Mouse (Mus musculus) megakaryocyte-erythroid progenitor cell, adult 5-6 weeks (primary cell): ENCODE results near the gene 6430571L13Rik. TPM values are rescaled to one million over a fixed set of nuclear protein-coding genes. Genes with fewer than 3 reads are reported as not detected.

ENCODE experiments used
- ATAC-seq: replicated peaks from 2 replicates; pipeline ENCODE4 v1.8.0; 2016; ENCODE audit warnings: mild to moderate bottlenecking, inconsistent platforms; ENCODE audit not compliant: severe bottlenecking, poor library complexity, low FRiP score, low TSS enrichment
- total RNA-seq, 2 experiments: library from RNA; stranded (forward) in 1 of 2; stranded (reverse) in 1 of 2; fragments of 200-1000, 215-1000 nt in 1 of 2; fragments of >200 nt in 1 of 2; fragmentation: Nextera tagmentation in 1 of 2; gene quantifications; 2 replicates each; pipeline ENCODE4 v1.2.3; 2014 to 2017

The 6430571L13Rik gene
- total RNA-seq (2014; fragmentation: Nextera tagmentation) (not detected in 2 replicates), total RNA-seq (2017) (0.47 TPM in 1 of 2 replicates, not detected in the other)

DNA sequence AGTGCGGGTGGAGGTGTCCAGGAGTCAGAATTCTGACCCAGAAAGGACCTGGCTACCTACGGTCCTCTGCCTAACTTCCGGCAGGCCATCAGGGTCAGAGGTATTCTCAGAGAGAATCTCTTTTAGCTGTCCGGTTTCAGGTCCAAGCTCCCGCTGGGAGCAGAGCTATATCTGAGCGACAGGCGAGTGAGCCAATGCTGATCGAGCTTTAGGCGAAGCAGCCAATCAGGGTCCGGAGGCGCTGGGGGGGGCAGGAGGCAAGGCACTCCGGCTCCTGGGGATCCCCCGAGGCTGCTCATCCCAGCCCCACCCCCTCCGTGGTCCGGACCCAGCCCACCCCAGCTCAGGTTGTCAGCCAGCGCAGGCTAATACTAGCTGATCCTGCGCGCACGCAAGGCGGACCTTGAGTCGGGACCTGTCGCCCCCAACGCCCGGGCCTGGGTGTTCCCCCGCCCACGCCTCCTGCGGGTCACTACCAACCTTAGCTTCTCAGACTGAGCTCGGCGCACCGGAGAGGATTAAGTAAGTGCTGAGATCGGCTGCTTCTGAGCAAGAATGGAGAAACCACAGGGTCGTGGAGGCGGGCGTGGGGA lies at the start of gene 6430571L13Rik:
6430571L13Rik (plus strand) TSS at position 336 of the 593 bp plus-strand sequence.
- ATAC-seq: peak; percentile 78

DNA sequence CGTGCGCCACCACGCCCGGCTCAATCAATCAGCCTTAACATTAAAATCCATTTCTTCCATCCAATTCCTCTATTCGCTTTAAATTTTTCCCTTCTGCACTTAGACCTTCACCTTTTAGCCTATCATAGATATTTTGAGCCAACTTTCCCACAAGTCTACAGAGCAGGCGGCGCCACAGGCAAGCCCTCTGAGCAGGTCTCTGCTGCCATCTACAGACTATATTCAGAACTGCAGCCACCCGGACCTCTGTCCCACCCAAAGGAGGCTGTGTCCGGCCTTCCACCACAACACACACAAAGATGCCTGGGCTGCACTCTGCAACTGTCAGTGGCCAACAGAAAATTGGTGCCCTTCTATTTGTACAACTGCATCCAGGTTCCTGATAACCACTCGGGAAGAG lies 49.5 kb upstream of the 6430571L13Rik start:
- ATAC-seq: 0 out of 2 replicates have a peak, but pooled peaks have one; percentile 19

DNA sequence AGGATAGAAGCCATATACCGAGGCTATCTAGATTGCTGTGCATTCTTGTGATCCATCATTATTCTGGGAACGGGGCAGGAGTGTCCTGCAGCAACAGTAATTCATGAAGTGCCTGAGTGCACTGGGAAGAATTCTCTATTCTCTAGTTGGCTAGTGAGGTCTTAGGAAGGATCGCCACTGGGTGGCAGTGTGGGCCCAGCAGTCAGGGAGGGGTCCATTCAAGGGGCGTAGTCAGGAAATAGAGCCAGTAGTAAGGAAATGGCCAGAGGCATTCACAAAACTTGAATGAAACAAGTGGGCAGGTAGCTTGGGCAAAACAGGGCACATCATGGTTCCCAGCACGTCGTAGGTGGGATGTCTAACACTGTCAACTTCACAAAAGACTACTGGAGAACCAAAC lies 46.2 kb upstream of the 6430571L13Rik start:
- 0 out of 2 replicates have a peak, but pooled peaks have one; percentile 27 for ATAC-seq

DNA sequence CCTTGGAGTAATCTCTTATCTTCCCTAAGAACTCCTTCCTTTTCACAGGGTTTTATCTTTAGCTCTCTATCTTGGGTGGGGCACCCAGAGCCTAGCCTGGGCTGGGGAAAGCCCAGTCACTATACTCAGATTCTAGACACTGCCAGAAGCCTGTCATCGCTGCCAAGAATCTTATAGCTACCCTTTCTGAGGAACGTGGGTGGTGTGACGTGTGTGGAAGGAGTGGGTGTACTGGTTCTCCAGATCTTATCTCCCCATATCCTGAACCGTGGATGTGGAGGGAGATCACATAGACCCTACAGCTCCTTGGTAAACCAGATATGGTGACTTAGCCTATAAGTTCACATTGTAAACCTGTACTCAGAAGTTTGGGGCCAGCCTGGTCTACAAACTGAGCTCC lies 44.8 kb upstream of the 6430571L13Rik start:
- ATAC-seq: peak; percentile 45

DNA sequence AAGGTAGTCTGAATTCAATTTTAAA lies 44.6 kb upstream of the 6430571L13Rik start, which contains the start of gene Cish:
Cish (plus strand) TSS at position 11 of the 25 bp plus-strand sequence.
- ATAC-seq: no peak

DNA sequence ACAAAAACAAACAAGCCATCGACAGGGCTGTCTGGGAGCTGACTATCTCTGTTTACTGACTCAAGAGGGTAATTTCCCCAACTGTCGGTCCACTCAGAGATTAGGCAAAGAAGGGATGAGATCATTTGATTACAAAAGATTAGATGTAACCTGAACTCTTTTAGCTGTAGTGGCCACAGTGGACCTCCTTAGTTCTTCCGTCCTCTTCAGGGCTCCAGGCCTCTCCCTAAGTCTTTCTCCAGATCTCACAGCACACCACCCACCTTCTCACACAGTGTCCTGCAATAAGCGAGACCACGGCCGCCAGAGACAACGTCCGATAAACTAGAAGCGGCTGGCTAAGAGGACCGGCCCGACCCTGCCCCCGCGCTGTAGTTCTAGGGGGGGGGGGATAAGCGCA lies 44.4 kb upstream of the 6430571L13Rik start:
- ATAC-seq: peak; percentile 3; the same call in 1 of the 2 replicates

DNA sequence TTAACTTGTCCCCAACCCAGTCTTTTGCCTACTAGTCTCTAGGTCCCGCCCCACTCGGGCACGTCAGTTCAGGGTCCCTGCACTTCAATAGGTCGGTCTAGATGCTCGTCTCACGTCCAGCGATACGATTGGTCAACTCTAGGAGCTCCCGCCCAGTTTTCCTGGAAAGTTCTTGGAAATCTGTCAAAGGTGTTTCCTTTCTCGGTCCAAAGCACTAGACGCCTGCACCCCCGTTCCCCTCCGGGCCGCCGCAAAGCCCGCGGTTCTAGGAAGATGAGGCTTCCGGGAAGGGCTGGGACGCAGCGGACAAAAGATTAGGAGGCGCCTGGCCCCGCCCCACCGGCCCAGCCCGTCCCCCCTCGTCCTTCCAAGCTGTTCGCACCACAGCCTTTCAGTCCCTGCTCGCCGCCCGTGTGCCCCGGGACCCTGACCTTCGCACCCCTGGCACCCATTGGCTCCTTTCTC lies 43.9 kb upstream of the 6430571L13Rik start:
- peak; percentile 83 for ATAC-seq

DNA sequence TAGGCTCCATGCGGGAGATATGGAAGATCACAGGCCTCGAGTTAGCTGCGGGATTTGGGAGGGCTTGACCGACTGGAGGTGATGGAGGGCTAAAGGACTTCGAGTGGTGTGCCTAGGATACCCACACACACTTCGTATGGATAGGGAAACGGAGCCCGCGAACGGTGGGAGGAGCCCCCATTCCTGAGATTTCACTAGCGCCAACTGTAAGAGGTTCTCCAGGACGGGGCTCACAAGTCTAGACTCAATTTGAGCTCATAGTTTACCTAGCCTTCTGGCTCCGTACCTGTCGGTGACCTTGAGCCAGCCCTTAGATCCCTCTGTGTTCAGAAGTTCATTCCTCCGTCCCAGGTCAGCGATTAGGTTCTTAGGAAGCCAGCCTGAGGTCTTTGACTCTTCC lies 43.3 kb upstream of the 6430571L13Rik start:
- no peak for ATAC-seq

DNA sequence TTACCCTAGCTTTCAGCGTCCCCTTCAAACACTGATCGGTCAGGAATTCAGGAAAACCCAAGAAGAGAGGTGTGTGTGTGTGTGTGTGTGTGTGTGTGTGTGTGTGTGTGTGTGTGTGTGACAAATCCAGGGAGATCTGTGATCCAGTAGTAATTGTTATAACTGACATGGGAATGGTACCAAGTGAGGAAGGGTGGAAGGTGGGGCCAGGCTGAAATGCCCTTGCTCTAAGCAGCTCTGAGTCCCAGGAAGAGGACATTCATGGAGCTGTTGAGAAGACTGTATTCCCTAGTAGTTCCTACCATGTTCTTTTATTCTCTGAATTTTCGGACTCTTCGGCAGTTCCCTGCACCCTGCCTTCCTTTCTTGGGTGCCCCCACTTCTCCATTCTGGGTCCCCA lies 42.7 kb upstream of the 6430571L13Rik start:
- ATAC-seq: no peak

DNA sequence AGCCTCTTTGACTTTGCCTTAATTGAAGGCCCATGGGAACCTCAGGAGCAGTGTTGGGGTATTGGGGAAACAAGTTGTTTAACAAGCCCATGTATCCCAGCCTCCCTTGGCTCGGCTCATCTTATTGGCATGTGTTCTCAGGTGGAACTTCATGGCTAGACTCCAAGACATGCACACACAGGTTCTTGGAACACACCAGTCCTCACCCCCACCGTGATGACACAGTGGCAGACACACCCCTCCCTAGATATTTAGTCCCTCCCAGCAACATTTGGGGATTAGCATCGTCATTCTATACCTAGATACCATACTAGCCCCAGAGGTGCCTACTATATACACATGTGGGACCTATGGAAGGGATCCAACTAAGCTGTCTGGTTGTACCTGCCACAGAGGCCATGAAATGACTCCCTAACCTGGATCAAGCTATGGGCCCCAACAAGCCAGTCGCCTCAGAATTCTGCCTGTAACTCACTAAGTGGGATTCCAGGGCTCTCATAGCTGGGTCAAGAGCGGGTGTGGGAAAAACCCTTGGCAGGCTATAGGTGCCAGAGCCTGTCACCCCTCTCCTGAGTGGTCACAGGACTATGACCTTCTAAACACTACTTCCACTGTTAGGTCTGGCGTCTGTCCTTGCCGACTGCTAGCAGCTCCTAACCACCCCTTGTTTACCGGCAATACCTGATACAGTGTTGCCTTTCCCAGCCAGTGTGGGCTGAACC lies 42.2 kb upstream of the 6430571L13Rik start:
- ATAC-seq: no peak

DNA sequence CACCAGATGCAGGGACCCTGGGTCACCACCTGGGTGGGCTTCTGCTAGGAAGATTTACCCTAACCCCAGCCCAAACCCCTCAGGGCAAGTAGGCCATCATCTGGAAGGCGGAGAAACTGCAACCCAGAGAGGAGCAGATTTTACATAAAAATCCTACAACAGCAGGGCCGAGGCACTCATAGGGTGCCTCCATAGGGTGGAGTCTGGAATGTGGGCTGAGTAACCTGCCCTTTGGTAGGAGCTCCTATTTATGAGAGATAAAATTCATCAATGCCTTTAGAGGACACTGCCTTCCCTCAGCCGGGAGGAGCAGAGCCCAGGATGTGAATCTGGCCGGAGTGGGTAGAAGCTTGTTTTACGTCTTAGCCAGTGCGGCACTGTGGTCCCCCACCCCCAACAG lies 41.5 kb upstream of the 6430571L13Rik start:
- ATAC-seq: no peak

DNA sequence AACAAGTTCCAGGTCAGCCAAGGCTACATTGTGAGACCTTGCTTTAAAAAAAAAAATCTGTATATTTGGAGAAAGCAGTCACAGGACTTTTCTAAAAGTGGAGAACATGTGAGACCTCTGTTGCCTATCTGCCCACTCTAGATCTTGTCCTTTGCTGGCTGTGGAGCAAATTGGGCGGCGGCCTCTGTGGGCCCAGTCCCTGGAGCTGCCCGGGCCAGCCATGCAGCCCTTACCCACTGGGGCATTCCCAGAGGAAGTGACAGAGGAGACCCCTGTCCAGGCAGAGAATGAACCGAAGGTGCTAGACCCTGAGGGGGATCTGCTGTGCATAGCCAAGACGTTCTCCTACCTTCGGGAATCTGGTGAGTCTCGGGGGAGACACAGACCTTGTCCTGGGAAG lies 40.6 kb upstream of the 6430571L13Rik start:
- no peak for ATAC-seq

DNA sequence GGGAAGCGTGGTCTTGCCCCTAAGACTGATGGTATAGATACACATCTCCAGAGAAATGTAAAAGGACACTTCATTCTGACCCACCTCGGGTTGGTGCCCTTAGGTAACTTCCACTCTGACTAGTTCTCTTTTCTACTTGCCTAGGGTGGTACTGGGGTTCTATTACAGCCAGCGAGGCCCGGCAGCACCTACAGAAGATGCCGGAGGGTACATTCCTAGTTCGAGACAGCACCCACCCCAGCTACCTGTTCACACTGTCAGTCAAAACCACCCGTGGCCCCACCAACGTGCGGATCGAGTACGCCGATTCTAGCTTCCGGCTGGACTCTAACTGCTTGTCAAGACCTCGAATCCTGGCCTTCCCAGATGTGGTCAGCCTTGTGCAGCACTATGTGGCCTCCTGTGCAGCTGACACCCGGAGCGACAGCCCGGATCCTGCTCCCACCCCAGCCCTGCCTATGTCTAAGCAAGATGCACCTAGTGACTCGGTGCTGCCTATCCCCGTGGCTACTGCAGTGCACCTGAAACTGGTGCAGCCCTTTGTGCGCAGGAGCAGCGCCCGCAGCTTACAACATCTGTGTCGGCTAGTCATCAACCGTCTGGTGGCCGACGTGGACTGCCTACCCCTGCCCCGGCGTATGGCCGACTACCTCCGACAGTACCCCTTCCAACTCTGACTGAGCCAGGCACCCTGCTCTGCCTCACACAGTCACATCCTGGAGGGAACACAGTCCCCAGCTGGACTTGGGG lies 40.0 kb upstream of the 6430571L13Rik start:
- no peak for ATAC-seq

DNA sequence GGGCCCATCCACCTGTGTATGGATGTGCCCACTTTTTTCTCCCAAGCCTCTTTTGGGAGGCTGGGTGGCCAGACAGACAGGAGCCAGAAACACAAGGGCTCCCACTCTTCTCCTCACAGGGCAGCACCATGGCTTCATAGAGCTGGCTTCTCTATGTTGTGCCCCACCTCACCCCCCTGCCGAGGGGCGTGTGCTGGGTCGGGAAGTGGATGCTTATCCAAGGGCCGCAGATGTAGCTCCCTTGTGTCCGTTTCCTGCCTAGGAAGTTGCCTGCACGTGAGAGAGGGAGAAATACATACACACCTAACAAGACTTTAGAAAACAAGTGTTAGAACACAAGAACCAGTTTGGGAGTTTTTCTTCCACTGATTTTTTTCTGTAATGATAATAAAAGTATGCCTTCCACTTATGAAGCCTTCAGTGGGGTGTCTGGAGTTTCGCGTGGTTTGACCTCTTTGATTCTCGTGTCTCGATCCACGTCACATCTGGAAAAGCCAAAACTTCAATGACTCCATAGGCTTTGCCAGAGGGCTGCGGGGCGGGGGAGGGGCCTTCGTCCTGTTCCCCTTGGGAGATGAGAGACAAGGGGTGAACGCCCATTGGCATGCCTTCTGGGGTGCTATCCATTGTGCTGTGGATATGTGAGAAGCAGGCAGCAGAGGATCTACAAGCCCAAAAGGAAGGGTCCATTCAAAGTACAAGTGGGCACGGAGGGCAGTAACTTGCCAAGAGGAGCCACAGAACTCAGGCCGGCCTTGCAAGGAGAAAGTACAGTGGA lies 38.7 kb upstream of the 6430571L13Rik start:
- ATAC-seq: no peak

DNA sequence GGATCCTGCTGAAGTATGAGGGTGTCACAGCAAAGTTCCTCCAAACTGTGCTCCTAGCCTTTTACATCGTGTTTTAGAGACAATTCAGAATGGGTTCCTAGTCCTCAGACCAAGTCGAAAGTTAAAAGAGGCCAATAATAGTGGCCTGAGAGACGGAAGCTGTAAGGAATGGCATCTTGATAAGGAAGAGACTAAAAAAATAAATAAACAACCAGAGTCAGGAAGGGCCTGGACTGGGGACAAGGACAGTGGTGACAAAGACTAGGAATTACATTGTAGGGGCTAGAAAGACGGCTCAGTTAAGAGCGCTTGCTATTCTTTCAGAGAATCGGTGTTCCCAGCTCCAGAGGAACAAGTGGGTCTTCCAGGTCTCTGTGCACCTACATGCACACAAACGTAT lies 37.8 kb upstream of the 6430571L13Rik start:
- ATAC-seq: no peak

DNA sequence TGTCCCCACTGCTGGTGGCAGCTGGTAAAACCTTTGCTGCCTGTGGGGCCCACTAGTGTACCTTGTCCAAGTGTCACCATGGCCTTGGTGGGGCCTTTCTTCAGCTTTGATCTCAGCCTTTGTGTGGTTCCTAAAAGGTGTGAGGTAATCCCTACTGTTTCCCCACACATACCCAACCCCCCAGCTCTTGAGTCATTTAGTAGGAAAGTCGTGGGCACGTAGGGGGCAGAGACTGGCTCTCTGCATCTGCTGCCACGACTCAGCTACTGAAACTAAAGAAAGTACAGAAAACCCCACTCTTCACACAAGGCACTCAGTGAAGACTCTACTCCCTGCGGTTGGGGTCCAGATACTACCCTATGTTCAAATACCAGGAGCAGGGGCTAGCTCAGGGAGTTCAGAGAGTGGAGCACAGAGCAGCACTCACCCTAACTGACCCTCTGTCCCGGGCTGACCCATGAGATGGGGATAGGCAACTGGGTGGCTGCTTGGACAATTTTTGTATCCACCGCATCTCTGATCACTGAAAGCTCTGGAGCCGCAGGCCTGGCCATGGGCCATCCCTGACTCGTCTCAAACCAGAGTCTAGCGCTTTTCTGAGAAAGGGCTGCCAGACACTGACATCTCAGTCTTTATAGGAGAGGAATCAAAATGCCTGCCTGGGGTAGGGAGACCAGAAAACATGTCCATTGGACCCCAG lies 37.1 kb upstream of the 6430571L13Rik start:
- ATAC-seq: no peak

DNA sequence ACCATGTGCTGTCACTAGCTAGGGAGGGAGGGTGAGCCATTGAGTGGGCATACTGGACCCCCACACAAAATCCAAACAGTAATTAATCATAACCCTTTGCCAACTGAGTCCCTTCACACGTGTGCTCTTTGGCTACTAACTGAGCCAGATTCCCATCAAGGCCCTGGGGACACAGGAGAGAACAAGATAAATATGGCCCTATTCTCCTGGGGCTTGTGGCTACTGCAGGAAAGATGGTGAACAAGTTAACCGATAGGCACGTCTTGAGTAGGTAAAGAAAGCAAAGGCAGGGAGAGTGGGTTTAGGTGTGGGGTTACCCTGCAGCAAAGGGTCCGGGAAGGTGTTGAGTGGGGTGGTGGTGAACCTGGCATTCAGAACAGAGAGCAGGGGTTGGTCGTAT lies 36.5 kb upstream of the 6430571L13Rik start:
- no peak for ATAC-seq

DNA sequence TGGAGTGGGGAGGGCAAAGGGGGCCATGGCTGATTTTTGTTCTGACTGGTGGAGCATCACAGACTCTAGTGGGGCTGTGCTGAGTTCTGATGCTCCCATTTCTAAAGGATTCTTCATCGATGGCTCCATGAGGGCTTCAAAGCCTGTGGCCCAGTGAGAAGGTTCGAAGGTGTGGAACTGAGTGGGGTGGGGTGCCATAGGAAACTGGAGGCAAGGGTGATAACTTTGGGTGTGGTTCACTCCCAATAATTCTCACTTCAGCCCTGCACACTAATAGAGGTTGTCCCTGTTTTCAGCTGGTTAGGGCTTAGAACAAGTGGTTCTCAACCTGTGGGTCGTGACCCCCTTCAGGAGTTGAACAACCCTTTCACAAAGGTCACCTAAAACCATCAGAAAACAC lies 36.0 kb upstream of the 6430571L13Rik start:
- no peak for ATAC-seq

DNA sequence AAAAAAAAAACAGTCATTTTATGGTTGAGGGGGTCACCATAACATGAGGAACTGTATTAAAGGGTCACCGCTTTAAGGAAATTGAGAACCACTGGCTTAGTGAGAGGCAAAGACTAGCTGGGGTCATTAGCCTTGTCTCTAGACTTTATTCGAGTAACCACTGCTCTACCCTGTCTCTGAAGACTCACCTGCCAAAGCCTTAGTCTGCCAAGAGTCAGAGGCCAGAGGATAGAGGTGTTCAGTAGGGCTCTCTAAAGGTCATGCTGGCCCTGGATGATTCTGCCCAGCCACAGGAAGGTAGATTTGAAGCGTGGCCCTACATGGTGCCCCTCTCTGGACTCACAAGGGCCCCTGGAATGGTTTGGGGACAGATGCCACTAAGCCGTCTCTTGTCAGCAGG lies 35.4 kb upstream of the 6430571L13Rik start:
- ATAC-seq: no peak
